Mouse (Mus musculus) embryo, embryonic 9.5 days (tissue): Measurements from ENCODE around the gene Tmem230.
"Not testable (repeated sequence)": the region's sequence is repeated elsewhere in the genome, so short reads cannot be mapped to it uniquely, and the experiment has no call there.

Experiments
- DNase-seq: peaks from one replicate; pipeline ENCODE4 v3.0.0-alpha.2; 2017; ENCODE audit errors: extremely low spot score

The Tmem230 gene

GRCm38 (mm10) chr2:132272694-132273389 is 25.2 kb upstream of the Tmem230 start:
- DNase-seq: no peak

- DNase-seq: no peak
Observed at GRCm38 (mm10) chr2:132270331-132270951, 22.8 kb upstream of the Tmem230 start.

- no peak for DNase-seq
Observed at GRCm38 (mm10) chr2:132269217-132269616, 21.6 kb upstream of the Tmem230 start.

- DNase-seq: no peak
Observed at GRCm38 (mm10) chr2:132266086-132266485, 18.5 kb upstream of the Tmem230 start.

- DNase-seq: no peak
Observed at GRCm38 (mm10) chr2:132265196-132265595, 17.6 kb upstream of the Tmem230 start.

GRCm38 (mm10) chr2:132264266-132264710 is 16.7 kb upstream of the Tmem230 start:
- DNase-seq: no peak

GRCm38 (mm10) chr2:132263421-132264265 is 16.0 kb upstream of the Tmem230 start:
- DNase-seq: no peak

GRCm38 (mm10) chr2:132262879-132263398 is 15.3 kb upstream of the Tmem230 start, which contains the start of gene Cds2:
TSS of gene Cds2 (plus strand) at chr2:132263148.
- DNase-seq: peak; percentile 99

- DNase-seq: no peak
Observed at GRCm38 (mm10) chr2:132262175-132262574, 14.6 kb upstream of the Tmem230 start.

- DNase-seq: no peak
Observed at GRCm38 (mm10) chr2:132260601-132261000, 13.0 kb upstream of the Tmem230 start.

GRCm38 (mm10) chr2:132257350-132258068 is 9.9 kb upstream of the Tmem230 start:
- DNase-seq: no peak

GRCm38 (mm10) chr2:132253603-132254002 is 6.0 kb upstream of the Tmem230 start:
- DNase-seq: no peak

GRCm38 (mm10) chr2:132252542-132253528 is 5.2 kb upstream of the Tmem230 start, which contains the start of gene Pcna:
TSS of gene Pcna (minus strand) at chr2:132253314.
- peak; percentile 96 for DNase-seq

- no peak for DNase-seq
Observed at GRCm38 (mm10) chr2:132251911-132252310, 4.3 kb upstream of the Tmem230 start.

- no peak for DNase-seq
Observed at GRCm38 (mm10) chr2:132243370-132243769, 4.2 kb downstream of the Tmem230 start.

- not testable (repeated sequence) for DNase-seq
Observed at GRCm38 (mm10) chr2:132240457-132240856, 7.2 kb downstream of the Tmem230 start.

- DNase-seq: not testable (repeated sequence)
Observed at GRCm38 (mm10) chr2:132239434-132239833, 8.2 kb downstream of the Tmem230 start.

GRCm38 (mm10) chr2:132235975-132236374 is 11.6 kb downstream of the Tmem230 start:
- no peak for DNase-seq

GRCm38 (mm10) chr2:132235291-132235690 is 12.3 kb downstream of the Tmem230 start:
- no peak for DNase-seq
